Mouse (Mus musculus) lung, adult 10 weeks (tissue): ENCODE results near the gene Fosl2. TPM values are rescaled to one million over a fixed set of nuclear protein-coding genes. Genes with fewer than 3 reads are reported as not detected.

ENCODE experiments used
- polyA plus RNA-seq: library from polyadenylated mRNA; stranded (reverse); fragments of 350-450 nt; fragmentation: Illumina TruSeq; extraction: RNeasy Lipid Tissue Mini Kit (QIAGEN cat#74804); gene quantifications from one replicate; pipeline ENCODE4 v1.2.3, GENCODE M21; 2014; ENCODE audit warnings: low read depth, low replicate concordance; ENCODE audit not compliant: insufficient read depth

Fosl2 gene
- polyA plus RNA-seq = 10.8 TPM

GRCm38 (mm10) chr5:32135336-32136206 lies at the start of gene Fosl2:
TSS of gene Fosl2 (plus strand) at chr5:32135801.

Other genes starting within 250 kb of the Fosl2 start
- gene Plb1, start 96.9 kb downstream of the Fosl2 start, polyA plus RNA-seq = 21.1 TPM